Mouse (Mus musculus): ENCODE data around the gene Car4.

Car4 gene

GRCm38 (mm10) chr11:84957591-84958270 is at the start of gene Car4:
TSS of gene Car4 (plus strand) at chr11:84957786.
- DNase-seq (ENCODE audit: low spot score in 2 of 2): no peak

- DNase-seq (ENCODE audit: low spot score in 2 of 2): no peak
Observed at GRCm38 (mm10) chr11:84908480-84908879, 49.1 kb upstream of the Car4 start.

GRCm38 (mm10) chr11:84910411-84910810 is 47.2 kb upstream of the Car4 start:
- DNase-seq (ENCODE audit: low spot score in 2 of 2): no peak

GRCm38 (mm10) chr11:84914673-84915072 is 42.9 kb upstream of the Car4 start:
- DNase-seq (ENCODE audit: low spot score in 2 of 2): no peak

- peak; percentile 59 to 74 for DNase-seq (ENCODE audit: low spot score in 2 of 2)
Observed at GRCm38 (mm10) chr11:84916053-84916702, 41.4 kb upstream of the Car4 start, which contains the start of gene Znhit3. TSS of gene Znhit3 (minus strand) at chr11:84916366.

- no peak for DNase-seq (ENCODE audit: low spot score in 2 of 2)
Observed at GRCm38 (mm10) chr11:84916703-84917300, 40.8 kb upstream of the Car4 start.

- peak; percentile 55 to 76 for DNase-seq (ENCODE audit: low spot score in 2 of 2)
Observed at GRCm38 (mm10) chr11:84918425-84918824, 39.2 kb upstream of the Car4 start.

- DNase-seq (ENCODE audit: low spot score in 2 of 2): peak in 1 of 2 experiments; percentile 23
Observed at GRCm38 (mm10) chr11:84919276-84919675, 38.3 kb upstream of the Car4 start.

GRCm38 (mm10) chr11:84919951-84920350 is 37.6 kb upstream of the Car4 start:
- DNase-seq (ENCODE audit: low spot score in 2 of 2): no peak

- DNase-seq (ENCODE audit: low spot score in 2 of 2): no peak
Observed at GRCm38 (mm10) chr11:84920981-84921380, 36.6 kb upstream of the Car4 start.

- no peak for DNase-seq (ENCODE audit: low spot score in 2 of 2)
Observed at GRCm38 (mm10) chr11:84932261-84932660, 25.3 kb upstream of the Car4 start.

- no peak for DNase-seq (ENCODE audit: low spot score in 2 of 2)
Observed at GRCm38 (mm10) chr11:84939508-84940053, 18.0 kb upstream of the Car4 start.

- DNase-seq (ENCODE audit: low spot score in 2 of 2): no peak
Observed at GRCm38 (mm10) chr11:84940140-84940539, 17.4 kb upstream of the Car4 start.

- peak; percentile 7 to 33 for DNase-seq (ENCODE audit: low spot score in 2 of 2)
Observed at GRCm38 (mm10) chr11:84943948-84944347, 13.6 kb upstream of the Car4 start.

- no peak for DNase-seq (ENCODE audit: low spot score in 2 of 2)
Observed at GRCm38 (mm10) chr11:84944639-84945435, 12.7 kb upstream of the Car4 start.

- no peak for DNase-seq (ENCODE audit: low spot score in 2 of 2)
Observed at GRCm38 (mm10) chr11:84945841-84946240, 11.7 kb upstream of the Car4 start.

- DNase-seq (ENCODE audit: low spot score in 2 of 2): no peak
Observed at GRCm38 (mm10) chr11:84947206-84947605, 10.4 kb upstream of the Car4 start.

GRCm38 (mm10) chr11:84948114-84948513 is 9.5 kb upstream of the Car4 start:
- no peak for DNase-seq (ENCODE audit: low spot score in 2 of 2)

- no peak for DNase-seq (ENCODE audit: low spot score in 2 of 2)
Observed at GRCm38 (mm10) chr11:84948526-84948925, 9.1 kb upstream of the Car4 start.

- DNase-seq (ENCODE audit: low spot score in 2 of 2): no peak
Observed at GRCm38 (mm10) chr11:84952611-84953010, 5.0 kb upstream of the Car4 start.

- no peak for DNase-seq (ENCODE audit: low spot score in 2 of 2)
Observed at GRCm38 (mm10) chr11:84956400-84956799, 1.2 kb upstream of the Car4 start.

GRCm38 (mm10) chr11:84957171-84957570 is 415 bp upstream of the Car4 start:
- DNase-seq (ENCODE audit: low spot score in 2 of 2): no peak

All from urinary bladder, adult 18-20 months (tissue).